Mouse (Mus musculus): Measurements from ENCODE around the gene Zc3h14. TPM values are rescaled to one million over a fixed set of nuclear protein-coding genes. Genes with fewer than 3 reads are reported as not detected.

Gene Zc3h14
- polyA plus RNA-seq, 1 experiment: 35.9 TPM

GRCm38 (mm10) chr12:98734880-98735801 lies 11.6 kb upstream of the Zc3h14 start:
- Histone ChIP-seq H3K36me3 (ENCODE audit: control insufficient read depth, insufficient read depth) (peaks cover 9% of the 10 kb centered on the region), H3K27me3 (ENCODE audit: control insufficient read depth, insufficient read depth, insufficient read length) (no peaks in the 10 kb centered on the region), H3K4me3 (peak overlapping the region; percentile 61), H3K79me2 (ENCODE audit: control insufficient read depth, insufficient read depth) (peaks cover 70% of the 10 kb centered on the region), H3K4me2 (ENCODE audit: low read depth) (peak overlapping the region; percentile 86), H3ac (ENCODE audit: control insufficient read depth, insufficient read length) (peak overlapping the region; percentile 11)
- TF ChIP-seq MYOD1 (IDR thresholded peaks at IDR 0.05; ENCODE audit: control insufficient read depth in 1 of 3, insufficient read length in 2 of 3, low read depth in 2 of 3): no peak
- TF ChIP-seq POLR2A (IDR thresholded peaks at IDR 0.05; ENCODE audit: insufficient read length, low read depth): peak; percentile 10

- Histone ChIP-seq H3K36me3 (ENCODE audit: control insufficient read depth, insufficient read depth) (peaks cover 7% of the 10 kb centered on the region), H3K27me3 (ENCODE audit: control insufficient read depth, insufficient read depth, insufficient read length) (no peaks in the 10 kb centered on the region), H3K4me2 (ENCODE audit: low read depth) (peak within 1 kb of the TSS; percentile 86), H3K4me3 (peak within 1 kb of the TSS; percentile 61), H3ac (ENCODE audit: control insufficient read depth, insufficient read length) (peak within 1 kb of the TSS; percentile 94), H3K79me2 (ENCODE audit: control insufficient read depth, insufficient read depth) (peaks cover 49% of the 10 kb centered on the region)
- TF ChIP-seq MYOG (IDR thresholded peaks at IDR 0.05; ENCODE audit: control insufficient read depth in 1 of 3, insufficient read depth in 1 of 3, insufficient read length in 2 of 3, low read depth in 2 of 3) (peak; percentile 17 to 92 (median 88)), MYOD1 (IDR thresholded peaks at IDR 0.05; ENCODE audit: control insufficient read depth in 1 of 3, insufficient read length in 2 of 3, low read depth in 2 of 3) (peak in 2 of 3 experiments; percentile 61 to 91), POLR2AphosphoS2 (IDR thresholded peaks at IDR 0.05; ENCODE audit: insufficient read length, low read depth) (peak; percentile 26), REST (IDR thresholded peaks at IDR 0.05; ENCODE audit: insufficient read depth, insufficient read length) (no peak), TCF12 (IDR thresholded peaks at IDR 0.05; ENCODE audit: insufficient read depth, poor library complexity, severe bottlenecking) (peak; percentile 24), SRF (IDR thresholded peaks at IDR 0.05; ENCODE audit: control insufficient read depth, insufficient read length, low read depth) (no peak), TCF3 (IDR thresholded peaks at IDR 0.05; ENCODE audit: insufficient read length, low read depth) (peak; percentile 49), POLR2A (IDR thresholded peaks at IDR 0.05; ENCODE audit: insufficient read length, low read depth) (peak; percentile 71)
These were observed 9.6 kb upstream of the Zc3h14 start, which contains the start of gene Ptpn21 for GRCm38 (mm10) chr12:98736951-98737800. Ptpn21 (minus strand) TSS chr12:98737405.

GRCm38 (mm10) chr12:98737801-98738350 lies 8.9 kb upstream of the Zc3h14 start:
- Histone ChIP-seq H3K79me2 (ENCODE audit: control insufficient read depth, insufficient read depth) (peaks cover 42% of the 10 kb centered on the region), H3K36me3 (ENCODE audit: control insufficient read depth, insufficient read depth) (peaks cover 4% of the 10 kb centered on the region), H3ac (ENCODE audit: control insufficient read depth, insufficient read length) (peak overlapping the region; percentile 94), H3K4me2 (ENCODE audit: low read depth) (peak overlapping the region; percentile 72), H3K27me3 (ENCODE audit: control insufficient read depth, insufficient read depth, insufficient read length) (no peaks in the 10 kb centered on the region), H3K4me3 (peak overlapping the region; percentile 61)
- TF ChIP-seq E2F4 (IDR thresholded peaks at IDR 0.05; ENCODE audit: insufficient read depth): no peak
- no peak for TF ChIP-seq CEBPB (IDR thresholded peaks at IDR 0.05; ENCODE audit: insufficient read depth, poor library complexity, severe bottlenecking)
- TF ChIP-seq TCF12 (IDR thresholded peaks at IDR 0.05; ENCODE audit: insufficient read depth, poor library complexity, severe bottlenecking): no peak
- TF ChIP-seq SRF (IDR thresholded peaks at IDR 0.05; ENCODE audit: control insufficient read depth, insufficient read length, low read depth): no peak
- TF ChIP-seq REST (IDR thresholded peaks at IDR 0.05; ENCODE audit: insufficient read depth, insufficient read length): no peak
- no peak for TF ChIP-seq POLR2AphosphoS2 (IDR thresholded peaks at IDR 0.05; ENCODE audit: insufficient read length, low read depth)
- no peak for TF ChIP-seq MAX (IDR thresholded peaks at IDR 0.05; ENCODE audit: low read depth)
- TF ChIP-seq POLR2A (IDR thresholded peaks at IDR 0.05; ENCODE audit: insufficient read length, low read depth): no peak
- no peak for TF ChIP-seq USF1 (IDR thresholded peaks at IDR 0.05; ENCODE audit: low read depth)
- no peak for TF ChIP-seq MYOD1 (IDR thresholded peaks at IDR 0.05; ENCODE audit: control insufficient read depth in 1 of 3, insufficient read length in 2 of 3, low read depth in 2 of 3)
- TF ChIP-seq MYOG (IDR thresholded peaks at IDR 0.05; ENCODE audit: control insufficient read depth in 1 of 3, insufficient read depth in 1 of 3, insufficient read length in 2 of 3, low read depth in 2 of 3): no peak

DNA sequence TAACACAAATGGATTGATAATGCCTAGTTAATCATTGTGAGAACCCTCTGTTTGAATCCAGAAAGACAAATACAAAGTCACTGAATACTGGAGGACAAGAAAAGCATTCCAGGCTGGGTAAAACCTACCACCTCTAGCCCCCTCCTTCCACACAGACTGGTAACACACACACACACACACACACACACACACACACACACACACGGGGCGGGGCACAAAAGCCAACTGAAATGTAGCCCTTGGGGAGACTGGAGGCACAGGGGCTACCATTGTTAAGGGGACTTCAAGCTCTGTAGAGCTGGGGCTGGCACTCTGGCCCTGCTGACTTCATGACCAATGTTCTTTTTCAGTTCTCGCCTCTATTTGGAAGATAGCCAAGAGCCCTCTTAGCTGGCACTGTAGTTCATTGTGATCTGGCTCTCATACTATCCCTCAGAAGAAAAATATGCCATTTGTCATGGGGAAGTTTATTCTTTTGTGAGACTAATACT lies 5.7 kb upstream of the Zc3h14 start:
- H3K27me3 ChIP-seq (ENCODE audit: control insufficient read depth, insufficient read depth, insufficient read length): no peaks in the 10 kb centered on the region
- H3K4me3 ChIP-seq: no peak overlapping the region
- H3ac ChIP-seq (ENCODE audit: control insufficient read depth, insufficient read length): no peak overlapping the region
- no peaks in the 10 kb centered on the region for H3K36me3 ChIP-seq (ENCODE audit: control insufficient read depth, insufficient read depth)
- peaks cover 11% of the 10 kb centered on the region for H3K79me2 ChIP-seq (ENCODE audit: control insufficient read depth, insufficient read depth)
- TF ChIP-seq SRF (IDR thresholded peaks at IDR 0.05; ENCODE audit: control insufficient read depth, insufficient read length, low read depth): no peak
- TF ChIP-seq MYOG (IDR thresholded peaks at IDR 0.05; ENCODE audit: control insufficient read depth in 1 of 3, insufficient read depth in 1 of 3, insufficient read length in 2 of 3, low read depth in 2 of 3): no peak
- TF ChIP-seq POLR2A (IDR thresholded peaks at IDR 0.05; ENCODE audit: insufficient read length, low read depth): no peak
- TF ChIP-seq TCF3 (IDR thresholded peaks at IDR 0.05; ENCODE audit: insufficient read length, low read depth): no peak
- no peak for TF ChIP-seq TCF12 (IDR thresholded peaks at IDR 0.05; ENCODE audit: insufficient read depth, poor library complexity, severe bottlenecking)
- TF ChIP-seq POLR2AphosphoS2 (IDR thresholded peaks at IDR 0.05; ENCODE audit: insufficient read length, low read depth): no peak
- no peak for TF ChIP-seq E2F4 (IDR thresholded peaks at IDR 0.05; ENCODE audit: insufficient read depth)
- H3K4me2 ChIP-seq (ENCODE audit: low read depth): peak overlapping the region; percentile 2

Data from myocyte (in vitro differentiated cells).